Mouse (Mus musculus): ENCODE results near the gene Tgm7. TPM values are rescaled to one million over a fixed set of nuclear protein-coding genes. Genes with fewer than 3 reads are reported as not detected.
"Not testable (repeated sequence)": the region's sequence is repeated elsewhere in the genome, so short reads cannot be mapped to it uniquely, and the experiment has no call there.

Tgm7 gene
- under 1 TPM in 3 of 4 experiments, not detected in 1; 0.16 to 0.49 (median 0.40) TPM for total RNA-seq (2022)

DNA sequence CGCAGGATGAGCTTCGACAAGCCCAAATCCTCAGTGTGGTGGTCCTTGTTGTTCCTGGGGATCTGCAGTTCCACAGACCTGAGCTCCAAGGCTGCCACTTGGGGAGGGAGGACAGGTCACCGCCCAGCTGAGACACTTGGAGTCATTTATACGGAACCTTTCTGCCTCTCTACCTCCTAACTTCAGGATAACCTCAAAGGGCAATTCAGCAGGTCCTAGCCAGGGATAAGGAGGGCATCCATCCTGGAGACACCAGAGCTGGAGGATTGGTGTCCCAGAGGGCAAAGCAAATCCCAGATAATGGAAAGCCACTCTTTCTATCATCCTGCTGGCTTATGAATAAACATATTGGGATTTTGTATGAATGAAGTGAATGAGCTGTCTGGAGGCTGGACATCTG, at the start of gene Tgm7:
TSS of gene Tgm7 (minus strand) at position 101 of the 400 bp plus-strand sequence.
- no peak for DNase-seq (ENCODE audit: low spot score in 2 of 2)

DNA sequence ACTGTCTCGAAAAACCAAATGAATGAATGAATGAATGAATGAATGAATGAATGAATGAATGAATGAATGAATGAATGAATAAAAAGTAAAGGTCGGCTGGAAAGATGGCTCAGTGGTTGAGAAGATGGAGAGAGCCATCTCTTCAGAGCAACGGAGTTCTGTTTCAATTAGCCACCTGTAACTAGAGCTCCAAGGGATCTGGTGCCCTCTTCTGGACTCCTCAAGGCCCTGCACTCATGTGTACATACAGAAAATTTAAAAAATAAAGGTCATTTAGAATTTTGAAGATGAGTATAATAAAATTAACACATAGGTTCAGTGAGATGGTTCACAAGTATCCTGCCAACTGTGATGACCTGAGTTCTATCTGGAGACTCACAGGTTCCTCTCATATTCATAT, 43.5 kb upstream of the Tgm7 start:
- no peak for DNase-seq (ENCODE audit: low spot score in 2 of 2)

DNA sequence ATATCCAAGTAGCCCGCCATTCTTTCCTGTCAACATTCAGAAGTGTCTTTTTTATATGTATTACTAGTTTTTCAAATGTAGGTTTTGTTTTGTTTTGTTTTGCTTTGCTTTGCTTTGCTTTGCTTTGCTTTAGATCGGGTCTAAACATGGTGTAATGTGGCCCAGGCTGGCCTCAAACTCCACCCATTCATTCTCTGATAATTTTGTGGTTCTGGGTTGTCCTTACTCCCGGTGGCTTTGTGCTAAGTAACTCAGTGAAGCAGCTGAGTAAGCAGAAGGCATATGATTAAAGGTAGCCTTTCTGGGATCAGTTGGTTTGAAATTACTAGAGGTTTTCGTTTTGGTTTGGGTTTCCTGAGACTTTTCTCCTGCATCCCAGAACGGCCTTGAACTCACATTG, 40.1 kb upstream of the Tgm7 start:
- DNase-seq (ENCODE audit: low spot score in 2 of 2) = no peak

DNA sequence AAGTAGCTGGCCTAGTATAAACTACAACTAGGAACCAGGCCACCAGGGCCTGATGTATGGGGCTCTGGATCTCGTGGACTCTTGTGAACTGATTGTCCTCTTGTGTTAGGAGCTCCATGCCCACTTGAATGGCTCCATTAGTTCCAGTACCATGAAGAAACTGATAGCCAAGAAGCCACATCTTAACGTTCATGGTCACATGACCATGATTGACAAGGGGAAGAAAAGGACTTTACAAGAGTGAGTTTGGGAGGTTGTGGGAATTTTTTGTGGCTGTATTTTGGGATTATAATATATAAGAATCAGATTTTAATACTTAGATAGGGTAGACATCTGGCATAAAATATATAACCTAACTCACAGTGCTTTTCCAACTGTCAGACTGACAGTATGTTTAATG, 32.8 kb upstream of the Tgm7 start:
- no peak for DNase-seq (ENCODE audit: low spot score in 2 of 2)

DNA sequence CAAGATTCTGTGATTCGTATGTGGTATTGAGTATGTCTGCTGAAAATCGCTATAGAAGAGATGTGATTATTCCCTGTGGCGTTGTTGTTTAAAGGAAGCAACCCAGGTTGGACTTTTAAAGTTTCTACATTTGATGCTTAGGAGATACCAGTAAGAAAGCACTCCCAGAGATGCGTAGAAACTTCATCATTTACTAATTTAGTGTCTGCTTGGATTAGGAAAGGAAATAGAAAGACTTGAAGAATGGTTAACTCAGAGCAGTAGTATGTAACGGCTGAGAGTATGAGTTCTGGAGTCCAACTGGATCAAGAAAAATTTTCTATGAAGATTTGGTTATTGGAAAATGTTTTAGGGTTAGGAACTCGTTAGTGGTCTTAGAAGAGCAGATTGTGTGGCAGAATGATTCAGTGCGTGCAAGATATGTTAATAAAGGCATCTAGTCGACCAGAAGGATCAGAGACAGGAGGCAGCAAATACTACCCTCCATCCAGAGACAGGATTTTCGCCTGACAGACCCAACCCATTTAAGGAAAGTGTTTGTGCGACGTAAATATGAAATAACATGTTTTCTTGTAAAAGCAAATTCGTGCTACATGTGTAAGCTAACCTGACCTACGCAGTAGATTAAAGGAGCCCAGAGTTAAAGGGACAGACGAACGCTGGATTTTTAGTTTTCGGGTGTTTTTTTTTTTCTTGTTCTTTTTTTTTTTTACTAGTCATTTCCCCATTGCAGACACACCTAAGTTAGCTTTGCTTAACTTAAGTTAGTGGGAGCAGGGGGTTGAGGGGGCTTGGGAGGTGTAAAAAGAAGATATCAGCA, 31.8 kb upstream of the Tgm7 start:
- DNase-seq (ENCODE audit: low spot score in 2 of 2) = no peak

DNA sequence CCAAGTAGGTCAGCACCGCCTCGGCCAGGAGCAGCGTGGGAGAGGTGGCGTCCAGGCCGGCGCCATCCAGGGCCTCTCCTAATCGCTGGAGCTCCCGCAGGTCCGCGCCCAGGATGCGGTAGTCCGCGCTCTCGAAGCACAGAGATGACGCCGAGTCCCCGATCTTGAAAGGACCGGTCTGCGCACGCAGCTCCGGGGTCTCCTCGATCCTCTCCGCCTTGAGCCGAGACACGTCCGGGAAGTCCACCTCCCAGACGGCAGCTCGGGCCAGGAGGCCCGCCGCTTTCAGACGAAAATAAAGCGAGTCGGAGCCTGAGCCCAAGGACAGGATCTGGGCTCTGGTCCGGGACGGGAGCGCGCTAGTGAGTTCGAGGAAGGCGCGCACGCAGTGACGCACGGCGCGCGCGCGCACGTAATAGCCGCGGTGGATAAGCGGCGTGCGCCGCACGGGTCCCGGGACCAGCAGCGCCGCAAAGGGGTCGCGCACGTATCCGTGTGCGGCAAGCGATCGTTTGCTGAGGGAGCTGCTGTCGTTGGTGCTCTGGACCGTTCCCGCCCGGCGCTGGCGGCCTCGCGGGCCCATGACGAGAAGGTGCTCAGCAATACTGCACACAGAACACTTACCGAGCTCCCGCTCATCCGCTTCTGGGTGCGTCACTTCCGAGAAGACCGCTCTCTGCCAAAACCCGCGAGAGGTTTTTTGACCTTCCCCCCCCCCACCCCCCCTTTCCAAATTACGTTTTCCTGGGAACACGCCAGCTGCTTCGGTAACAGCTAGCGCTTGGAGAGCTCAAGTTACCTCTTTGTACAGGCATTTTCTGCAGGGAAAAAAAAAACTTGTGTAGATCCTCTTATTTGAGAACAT, 30.7 kb upstream of the Tgm7 start, which contains the start of the genes Adal and Lcmt2:
TSS of gene Adal (plus strand) at position 411 of the 865 bp plus-strand sequence.
TSS of gene Lcmt2 (minus strand) at position 636 of the 865 bp plus-strand sequence.
- DNase-seq (ENCODE audit: low spot score in 2 of 2) = peak; percentile 85 to 92

DNA sequence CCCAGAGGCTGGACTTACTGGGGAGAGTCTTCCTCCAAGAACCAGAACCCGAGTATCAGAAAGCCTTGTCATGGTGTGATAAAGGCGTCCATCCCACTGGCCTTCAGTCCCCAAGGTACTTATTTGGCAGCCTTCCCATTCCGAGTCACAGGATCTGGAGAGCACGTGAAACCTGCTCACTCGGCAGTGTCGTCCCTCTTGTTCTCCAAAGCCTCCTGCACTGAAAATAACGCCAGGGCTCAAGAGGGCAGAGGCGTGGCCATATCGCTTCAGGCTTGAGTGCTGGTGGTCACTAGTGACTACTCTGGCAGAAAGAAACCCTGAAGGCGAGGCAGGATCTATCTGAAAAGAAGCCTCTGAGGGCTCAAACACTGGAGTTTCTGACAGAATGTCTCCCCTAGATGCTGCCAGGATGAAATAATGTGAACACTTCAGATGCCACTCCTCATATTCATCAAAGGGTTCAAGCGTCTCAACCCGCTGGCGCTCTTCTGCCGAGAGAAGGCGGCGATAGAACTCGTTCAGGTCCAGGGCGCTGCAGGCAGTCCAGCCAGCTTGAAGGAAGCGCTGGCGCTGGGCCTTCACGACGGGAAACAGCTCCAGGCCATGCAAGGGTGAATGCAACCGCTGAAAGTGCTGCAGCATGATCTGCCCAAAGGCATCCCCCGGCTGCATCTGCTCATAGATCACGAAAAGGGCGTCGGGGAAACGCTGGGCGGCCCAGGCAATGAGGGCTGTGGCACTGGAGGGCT, 29.8 kb upstream of the Tgm7 start:
- peak in 1 of 2 experiments; percentile 21 for DNase-seq (ENCODE audit: low spot score in 2 of 2)

DNA sequence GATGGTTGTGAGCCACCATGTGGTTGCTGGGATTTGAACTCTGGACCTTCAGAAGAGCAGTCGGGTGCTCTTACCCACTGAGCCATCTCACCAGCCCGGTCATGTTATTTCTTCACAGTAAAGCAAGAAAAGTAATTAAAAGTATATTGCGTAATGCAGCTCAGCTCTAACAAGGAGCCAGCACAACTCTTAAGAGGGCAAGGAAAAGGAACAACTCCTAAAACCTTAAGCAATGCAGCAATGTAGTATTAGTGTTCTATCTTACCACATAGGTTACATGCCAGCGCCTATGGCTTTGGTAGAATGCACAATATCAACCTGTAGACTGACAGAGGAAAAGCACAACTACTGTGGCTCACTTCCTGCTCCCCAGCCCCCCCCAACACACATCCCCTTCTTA, 27.8 kb upstream of the Tgm7 start:
- DNase-seq (ENCODE audit: low spot score in 2 of 2) = no peak

DNA sequence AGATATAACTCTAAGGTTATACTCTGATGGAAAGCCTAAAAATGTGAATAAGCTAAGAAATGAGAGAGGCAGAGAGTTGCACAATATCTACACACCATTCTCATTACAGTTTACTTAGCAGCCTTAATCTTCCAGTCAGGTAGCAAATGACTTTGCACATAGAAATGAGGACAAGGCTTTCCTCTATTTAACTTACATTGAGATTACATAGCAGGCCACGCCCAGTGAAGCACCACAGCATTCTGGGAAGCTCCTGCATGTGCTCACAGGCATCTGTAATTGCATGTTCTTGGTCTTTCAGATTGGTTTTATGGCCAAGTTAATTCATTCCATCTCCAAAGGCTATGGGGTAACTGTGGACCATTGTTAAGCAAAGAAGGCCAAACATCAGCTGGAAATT, 23.2 kb upstream of the Tgm7 start:
- DNase-seq (ENCODE audit: low spot score in 2 of 2) = no peak

DNA sequence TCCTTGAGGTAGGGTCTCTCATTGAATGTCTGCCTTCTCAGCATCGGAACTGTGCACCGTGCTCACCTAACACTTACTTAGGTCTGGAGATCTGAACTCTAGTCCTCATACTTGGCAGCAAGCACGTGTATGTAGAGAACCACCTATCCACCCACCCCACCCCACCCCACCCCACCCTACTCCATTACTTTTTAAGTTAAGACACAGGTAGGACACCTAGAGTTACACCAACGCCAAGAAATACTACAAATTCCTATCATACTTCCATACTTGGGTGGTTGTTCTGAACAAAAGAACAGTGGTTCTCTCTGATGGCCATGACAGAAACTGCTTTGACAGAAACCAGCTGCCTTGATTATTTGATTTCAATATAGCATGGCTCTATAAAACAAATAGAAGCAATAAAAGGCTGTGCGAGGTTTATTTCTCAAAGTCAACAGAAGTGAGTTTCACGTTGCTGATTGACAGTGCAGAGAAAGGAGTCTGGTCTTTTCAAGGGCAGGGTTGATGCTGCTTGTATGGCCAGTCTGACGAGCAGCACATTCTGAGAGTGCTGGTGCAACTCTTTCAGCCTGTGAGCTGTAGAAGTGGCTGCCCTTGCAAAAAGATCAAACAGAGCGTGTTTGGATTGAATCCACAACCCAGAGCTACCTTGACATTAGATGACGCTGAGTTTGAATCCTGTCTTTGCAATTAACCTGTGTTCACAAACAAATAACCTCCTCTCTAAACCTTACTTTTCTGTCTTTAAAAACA, 19.4 kb upstream of the Tgm7 start:
- DNase-seq (ENCODE audit: low spot score in 2 of 2) = no peak

DNA sequence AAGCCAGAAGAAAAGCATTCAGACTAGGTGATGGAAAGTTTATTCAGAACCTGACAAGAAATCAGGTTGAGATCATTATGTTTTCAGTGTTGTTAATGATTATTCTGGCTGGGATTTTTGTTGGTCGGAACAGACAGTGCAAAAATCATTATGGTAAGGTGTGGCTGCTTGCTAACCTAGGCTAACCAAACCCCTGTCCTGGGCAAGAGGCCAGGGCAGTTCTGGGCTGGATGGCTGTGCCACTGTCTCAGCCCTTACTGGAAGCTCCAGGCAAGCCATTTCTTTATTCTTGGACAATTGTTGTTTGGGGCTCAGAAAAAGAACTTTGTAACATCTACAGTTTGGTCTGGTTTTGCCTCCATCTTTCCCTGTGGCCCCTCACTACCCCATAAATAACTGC, 17.9 kb upstream of the Tgm7 start:
- DNase-seq (ENCODE audit: low spot score in 2 of 2) = no peak

DNA sequence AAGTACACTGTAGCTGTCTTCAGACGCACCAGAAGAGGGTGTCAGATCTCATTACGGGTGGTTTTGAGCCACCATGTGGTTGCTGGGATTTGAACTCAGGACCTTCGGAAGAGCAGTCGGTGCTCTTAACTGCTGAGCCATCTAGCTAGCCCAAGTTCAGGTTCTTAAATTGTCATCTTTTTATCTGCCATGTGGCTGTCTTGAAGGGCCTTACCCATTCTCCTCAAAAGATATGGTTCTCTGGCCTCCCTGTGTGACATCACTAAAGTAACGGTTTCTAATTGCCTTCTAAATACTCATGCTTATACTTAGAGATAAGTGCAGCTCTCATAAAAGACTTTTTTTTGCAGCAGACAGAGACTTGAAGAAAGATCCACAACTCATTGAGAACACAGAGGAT, 16.7 kb upstream of the Tgm7 start:
- DNase-seq (ENCODE audit: low spot score in 2 of 2) = not testable (repeated sequence)

DNA sequence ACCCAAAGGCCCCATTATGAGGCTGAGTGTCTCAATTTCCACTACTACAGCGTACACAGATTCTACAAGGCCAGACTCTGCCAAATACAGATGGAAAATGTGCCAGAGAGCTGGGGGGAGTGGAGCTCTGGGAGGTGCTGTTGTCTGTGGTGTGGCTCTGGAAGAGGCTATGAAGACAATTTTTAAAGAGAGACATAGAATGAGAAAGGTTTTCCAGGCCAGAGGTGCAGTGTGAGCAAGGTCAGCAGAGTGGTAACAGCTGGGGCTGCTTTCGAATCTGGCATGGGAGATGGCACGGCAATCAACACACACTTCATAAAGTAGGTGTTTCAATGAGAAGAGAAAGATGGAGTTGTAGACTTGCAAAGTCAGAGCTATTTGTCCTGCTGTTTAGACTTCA, 9.7 kb upstream of the Tgm7 start:
- DNase-seq (ENCODE audit: low spot score in 2 of 2) = no peak

DNA sequence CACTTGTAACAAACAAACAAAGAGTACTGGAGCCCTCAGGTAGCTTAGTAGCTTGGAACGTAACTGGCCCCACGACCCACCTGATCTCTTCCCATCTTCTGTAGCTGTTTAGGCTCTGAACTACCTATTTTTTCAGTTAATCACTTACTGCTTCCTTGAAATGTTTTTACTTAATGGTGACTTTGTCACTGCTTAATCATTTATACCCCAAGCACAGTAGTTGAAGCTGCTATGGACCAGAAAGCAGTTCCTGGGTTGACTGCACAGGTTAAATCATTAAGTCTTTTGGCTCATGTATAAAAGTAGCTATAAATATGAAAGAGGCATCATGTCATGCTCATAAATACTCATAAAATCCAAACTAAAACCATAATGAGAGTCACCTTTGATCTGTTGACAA, 5.8 kb upstream of the Tgm7 start:
- no peak for DNase-seq (ENCODE audit: low spot score in 2 of 2)

DNA sequence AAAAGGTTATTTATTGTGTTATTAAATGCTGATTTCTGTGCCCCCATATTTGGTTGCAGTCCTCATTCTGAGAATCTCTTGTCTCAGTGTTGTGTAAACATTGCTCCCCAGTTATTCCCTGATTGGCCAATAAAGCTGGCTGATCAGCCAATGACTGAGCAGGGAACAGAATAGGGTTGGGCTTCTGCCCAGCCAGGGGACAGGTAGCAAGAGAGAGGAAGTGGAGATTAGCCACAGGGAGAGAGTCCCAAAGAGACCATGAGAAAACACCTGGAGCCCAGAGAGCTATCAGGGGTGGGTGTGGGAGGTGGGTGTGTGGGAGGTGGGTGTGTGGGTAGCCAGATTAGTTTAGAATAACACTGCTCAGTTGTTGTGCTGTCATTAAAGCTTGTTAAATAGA, 3.7 kb downstream of the Tgm7 start:
- no peak for DNase-seq (ENCODE audit: low spot score in 2 of 2)

DNA sequence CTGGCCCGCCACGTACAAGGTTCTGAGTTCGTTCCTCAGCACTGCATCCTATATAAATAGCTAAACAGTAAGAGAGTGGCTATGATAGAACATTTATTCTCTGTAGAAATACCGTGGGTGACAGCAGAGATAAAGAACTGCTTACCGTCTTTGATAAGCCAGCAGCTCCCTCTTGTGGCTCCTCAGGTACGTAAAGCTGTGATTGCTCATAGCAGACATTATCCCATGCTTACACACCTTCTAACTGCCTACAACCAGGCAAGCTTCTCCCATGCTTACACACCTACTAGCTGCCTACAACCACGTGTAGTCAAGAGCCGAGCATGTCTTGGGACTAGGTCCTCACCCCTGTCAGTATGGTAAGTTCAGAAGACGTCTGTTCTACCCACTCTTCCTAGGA, 7.5 kb downstream of the Tgm7 start:
- peak; percentile 25 to 68 for DNase-seq (ENCODE audit: low spot score in 2 of 2)

DNA sequence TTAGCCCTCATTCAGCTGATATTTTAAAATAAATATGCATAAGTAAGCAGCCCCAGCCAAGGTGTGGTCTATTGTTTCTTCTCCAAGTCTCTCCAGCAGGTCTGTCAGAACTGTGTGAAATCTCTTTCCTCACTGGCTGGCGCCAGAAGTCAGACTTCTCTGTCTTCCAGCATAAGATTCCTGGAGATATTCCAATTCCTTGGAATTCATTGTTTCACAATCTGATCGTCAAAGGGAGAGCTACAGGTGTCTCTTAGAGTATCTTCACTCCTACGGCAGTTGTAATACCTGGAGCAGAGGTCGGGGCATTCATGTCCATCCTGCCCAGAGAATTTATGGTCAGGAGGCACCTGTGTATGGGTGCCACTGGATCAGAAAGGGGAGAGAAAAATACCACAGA, 19.8 kb downstream of the Tgm7 start:
- no peak for DNase-seq (ENCODE audit: low spot score in 2 of 2)

DNA sequence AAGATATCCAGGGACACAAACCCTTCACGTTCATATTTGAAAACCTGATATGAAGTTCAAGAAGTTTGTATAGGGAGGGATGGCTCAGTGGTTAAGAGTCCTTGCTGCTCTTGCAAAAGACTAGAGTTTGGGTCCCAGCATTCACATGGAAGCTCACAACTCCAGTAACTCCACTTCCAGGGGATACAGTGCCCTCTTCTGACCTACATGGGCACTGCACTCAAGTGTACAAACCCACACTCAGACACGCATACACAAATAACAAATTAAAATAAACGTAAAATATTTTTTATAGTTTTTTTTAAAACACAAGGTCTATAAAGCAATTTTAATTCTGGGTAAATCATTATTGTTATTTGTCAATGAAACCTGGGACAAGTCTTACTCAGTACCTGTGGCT, 21.1 kb downstream of the Tgm7 start:
- DNase-seq (ENCODE audit: low spot score in 2 of 2) = no peak

DNA sequence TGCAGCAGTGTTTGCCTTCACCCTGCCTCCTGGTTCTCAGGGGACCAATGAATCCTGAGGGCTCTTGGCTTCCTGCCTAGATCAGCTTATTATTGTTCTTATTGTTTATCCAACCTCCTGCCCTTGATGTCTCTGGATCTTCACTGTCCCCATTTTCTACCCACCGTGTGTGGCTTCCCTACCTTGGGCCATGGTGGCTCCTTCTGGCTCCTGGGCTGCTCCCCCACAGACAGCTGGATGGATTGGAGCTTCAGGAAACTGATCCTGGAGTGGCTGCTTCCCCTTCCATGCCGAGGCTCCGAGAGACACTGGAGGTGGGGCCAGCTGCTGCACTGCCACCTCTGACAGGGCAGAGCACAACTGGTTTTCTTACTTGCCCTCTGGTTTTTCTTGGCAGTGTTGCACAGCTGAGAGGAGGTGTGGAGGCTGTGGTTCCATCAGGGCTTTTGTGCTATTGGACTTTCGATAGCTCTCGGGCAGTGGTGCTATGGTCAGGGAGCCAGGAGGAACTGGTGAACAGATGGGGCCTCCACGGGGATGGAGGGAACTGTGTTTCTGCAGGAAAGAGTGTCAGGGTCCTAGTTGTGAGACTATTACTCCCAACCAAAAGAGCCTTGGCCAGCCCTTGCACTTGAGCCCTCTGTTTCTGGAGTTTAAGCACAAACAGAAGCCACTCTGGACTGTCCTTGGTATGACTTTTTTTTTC, 24.0 kb downstream of the Tgm7 start, which contains the start of gene Tgm5:
TSS of gene Tgm5 (minus strand) at position 362 of the 706 bp plus-strand sequence.
- DNase-seq (ENCODE audit: low spot score in 2 of 2) = no peak

DNA sequence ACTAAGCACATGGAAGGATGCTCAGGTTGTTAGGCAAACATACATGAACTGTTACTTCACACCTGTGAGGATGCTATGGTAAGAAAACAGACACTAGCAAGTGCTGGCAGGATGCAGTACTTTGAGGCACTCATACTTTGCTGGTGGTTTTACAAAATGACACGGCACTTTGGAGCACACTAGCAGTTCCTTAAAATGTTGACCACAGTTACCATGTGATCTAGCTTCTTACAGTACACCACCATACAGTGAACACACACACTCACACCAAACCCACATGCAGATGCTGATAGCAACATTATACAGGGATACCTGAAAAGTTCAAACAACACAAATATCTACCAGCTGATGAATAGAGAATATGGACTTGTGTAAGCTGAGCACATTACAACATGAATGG, 27.0 kb downstream of the Tgm7 start:
- no peak for DNase-seq (ENCODE audit: low spot score in 2 of 2)
